In genomic region chr4:85196201-85196600, GRCm38 (mm10) we compare ENCODE assay signal across 12 mouse cellular contexts. TPM values are rescaled to one million over a fixed set of nuclear protein-coding genes. Genes with fewer than 3 reads are reported as not detected.
DNase-seq lines count a peak whose midpoint lies in the region; ATAC-seq lines count a peak whose summit lies in the region.
"Had no signal": no experiment of that assay in that cellular context is flagged by ENCODE, and none has a peak within 500 bp of the region (broad histone marks: within the 10 kb centered on the region; RNA-seq: fewer than 3 reads in every experiment).

No protein-coding gene starts in this region.

- no peaks in the 10 kb centered on the region for H3K36me3 ChIP-seq in embryonic facial prominence, embryonic 14.5 days (ENCODE audit: control insufficient read depth, insufficient read depth, low read length)
- H3K36me3 ChIP-seq in embryonic facial prominence, embryonic 10.5 days (replicated peaks): no peaks in the 10 kb centered on the region
- no peaks in the 10 kb centered on the region for H3K36me3 ChIP-seq in forebrain, embryonic 15.5 days

- no peak overlapping the region for H3K27ac ChIP-seq in embryonic facial prominence, embryonic 14.5 days (replicated peaks; ENCODE audit: low read depth, low read length)
- H3K27ac ChIP-seq in embryonic facial prominence, embryonic 10.5 days (replicated peaks): no peak overlapping the region
- no peak overlapping the region for H3K27ac ChIP-seq in forebrain, embryonic 15.5 days (replicated peaks)
- H3K27ac ChIP-seq: macrophage had no signal

- no peak overlapping the region for H3K9ac ChIP-seq in embryonic facial prominence, embryonic 14.5 days (ENCODE audit: low read depth, low read length)
- no peak overlapping the region for H3K9ac ChIP-seq in forebrain, embryonic 15.5 days (replicated peaks)

- 54% methylated on average over 4 of the region's 4 CpGs for WGBS in embryonic facial prominence, embryonic 14.5 days
- 88% methylated on average over 4 of the region's 4 CpGs for WGBS in embryonic facial prominence, embryonic 10.5 days
- WGBS in forebrain, embryonic 15.5 days: 45% methylated on average over 4 of the region's 4 CpGs

- H3K4me3 ChIP-seq in embryonic facial prominence, embryonic 14.5 days (ENCODE audit: low read depth, low read length): no peak overlapping the region
- no peak overlapping the region for H3K4me3 ChIP-seq in embryonic facial prominence, embryonic 10.5 days
- no peak overlapping the region for H3K4me3 ChIP-seq in forebrain, embryonic 15.5 days

- no peak overlapping the region for H3K4me2 ChIP-seq in embryonic facial prominence, embryonic 14.5 days (ENCODE audit: low read depth, low read length)
- no peak overlapping the region for H3K4me2 ChIP-seq in forebrain, embryonic 15.5 days (replicated peaks)

- peak; percentile 25 for DNase-seq in embryonic facial prominence, embryonic 14.5 days (ENCODE audit: low spot score)
- no peak for DNase-seq in embryonic facial prominence, embryonic 10.5 days (ENCODE audit: low spot score)
- DNase-seq in lung, postnatal 10 days: peak; percentile 12
- no peak for DNase-seq in lung, postnatal 14 days
- peak; percentile 34 to 45 for DNase-seq in layer of hippocampus, postnatal 14 days (ENCODE audit: low spot score in 2 of 2)
- DNase-seq in testis, postnatal 10 days (ENCODE audit: low spot score): peak; percentile 83
- no peak for DNase-seq in gastrocnemius, postnatal 10 days
- DNase-seq: B cell, adult 2 months; cerebellum, postnatal 36 days; liver had no signal

- ATAC-seq in embryonic facial prominence, embryonic 14.5 days (ENCODE audit: low read depth): no peak
- no peak for ATAC-seq in forebrain, embryonic 15.5 days (replicated peaks)

- 0 out of 2 replicates have a peak, but pooled peaks cover 5% of the 10 kb centered on the region for H3K27me3 ChIP-seq in embryonic facial prominence, embryonic 14.5 days (replicated peaks; ENCODE audit: control insufficient read depth, insufficient read depth, low read length)
- no peaks in the 10 kb centered on the region for H3K27me3 ChIP-seq in embryonic facial prominence, embryonic 10.5 days (replicated peaks; ENCODE audit: low read depth, poor library complexity, severe bottlenecking)
- H3K27me3 ChIP-seq in forebrain, embryonic 15.5 days: no peaks in the 10 kb centered on the region

- H3K9me3 ChIP-seq in embryonic facial prominence, embryonic 14.5 days (ENCODE audit: control insufficient read depth, low read length): no peaks in the 10 kb centered on the region
- H3K9me3 ChIP-seq in embryonic facial prominence, embryonic 10.5 days: no peaks in the 10 kb centered on the region
- H3K9me3 ChIP-seq in forebrain, embryonic 15.5 days: no peaks in the 10 kb centered on the region

- no peaks in the 10 kb centered on the region for H3K4me1 ChIP-seq in embryonic facial prominence, embryonic 14.5 days (ENCODE audit: control insufficient read depth, insufficient read depth, low read length)
- no peaks in the 10 kb centered on the region for H3K4me1 ChIP-seq in embryonic facial prominence, embryonic 10.5 days
- no peaks in the 10 kb centered on the region for H3K4me1 ChIP-seq in forebrain, embryonic 15.5 days

RNA-seq across cellular contexts. Expression of gene Sh3gl2, which starts 8.7 kb away (rescaled TPM):
- polyA plus RNA-seq in embryonic facial prominence, embryonic 14.5 days (2014; fragmentation: Nextera tagmentation; extraction: Ambion mirVana): 7.0 and 7.7 TPM in 2 replicates
- 3.0 and 3.1 TPM in 2 replicates for polyA plus RNA-seq in embryonic facial prominence, embryonic 10.5 days (2016; fragmentation: Nextera tagmentation; extraction: Ambion mirVana)
- total RNA-seq in layer of hippocampus, postnatal 14 days (2021): 100 to 1,000 TPM; 304 to 310 TPM
- polyA plus RNA-seq in forebrain, embryonic 15.5 days (2015; fragmentation: Nextera tagmentation; extraction: Ambion mirVana): 72.1 and 74.3 TPM in 2 replicates
- total RNA-seq in gastrocnemius, postnatal 10 days (2021): 1 to 10 TPM; 1.9 TPM
- polyA plus RNA-seq: macrophage had no signal

Comparison
In these comparisons a context has a peak if more than half of its experiments do, and no peak if none do; other contexts are left out.
1. DNase-seq: peak in embryonic facial prominence, embryonic 14.5 days (single experiment), lung, postnatal 10 days (single experiment), layer of hippocampus, postnatal 14 days (2 of 2) and testis, postnatal 10 days (single experiment); none in embryonic facial prominence, embryonic 10.5 days (single experiment), lung, postnatal 14 days (single experiment) and gastrocnemius, postnatal 10 days (single experiment).